Mouse (Mus musculus) stomach, postnatal 0 days (tissue): ENCODE data around the gene Sh3kbp1.

Experiments
- CTCF ChIP-seq: IDR thresholded peaks from 2 replicates; pipeline ENCODE4 v1.5.1; 2016; ENCODE audit warnings: antibody characterized with exemption, low read depth, mild to moderate bottlenecking, moderate library complexity
- EP300 ChIP-seq: optimal IDR thresholded peaks from 2 replicates; pipeline ENCODE3; 2016; ENCODE audit warnings: antibody characterized with exemption

- no peak for TF ChIP-seq CTCF
- no peak for TF ChIP-seq EP300
Measured at GRCm38 (mm10) chrX:159721390-159721789, 94.3 kb downstream of the Sh3kbp1 start.
